ENCODE assay signal across 24 mouse cellular contexts in the genomic region with DNA sequence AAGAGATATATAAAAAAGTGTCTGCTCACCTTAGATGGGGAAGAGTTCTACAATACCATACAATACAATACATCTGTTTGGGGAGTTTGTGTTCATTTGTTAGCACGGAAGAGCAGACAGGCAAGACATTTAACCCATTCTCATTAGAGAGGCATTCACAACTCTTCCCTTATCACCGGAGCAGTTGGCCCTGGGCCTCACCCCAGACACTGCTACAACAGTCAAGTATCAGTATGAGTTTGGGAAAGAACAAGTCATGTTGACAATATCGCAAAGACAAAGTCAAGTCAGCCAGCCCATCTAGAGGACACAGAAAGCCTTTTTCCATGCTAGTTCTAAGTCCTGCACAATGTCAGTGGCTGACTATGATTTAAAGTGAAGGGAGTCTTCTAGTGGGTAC.
"Had no signal": no experiment of that assay in that cellular context is flagged by ENCODE, and none has a peak within 500 bp of the region (broad histone marks: within the 10 kb centered on the region; RNA-seq: fewer than 3 reads in every experiment).

No protein-coding gene starts in this region.

- H3K4me2 ChIP-seq: heart, embryonic 11.5 days; heart, embryonic 13.5 days; heart, embryonic 15.5 days; hindbrain, embryonic 13.5 days; hindbrain, embryonic 15.5 days; kidney, embryonic 15.5 days; limb, embryonic 13.5 days had no signal

- H3K27me3 ChIP-seq: heart, embryonic 13.5 days; heart, embryonic 15.5 days; hindbrain, embryonic 13.5 days; hindbrain, embryonic 15.5 days had no signal

- H3K4me1 ChIP-seq: heart, embryonic 15.5 days; hindbrain, embryonic 13.5 days; hindbrain, embryonic 15.5 days; kidney, embryonic 15.5 days; limb, embryonic 13.5 days had no signal

- H3K36me3 ChIP-seq: heart, embryonic 13.5 days; heart, embryonic 15.5 days; hindbrain, embryonic 13.5 days; hindbrain, embryonic 15.5 days; kidney, embryonic 15.5 days; limb, embryonic 13.5 days had no signal

- H3K9me3 ChIP-seq: heart, embryonic 13.5 days; heart, embryonic 15.5 days; hindbrain, embryonic 13.5 days; hindbrain, embryonic 15.5 days; kidney, embryonic 15.5 days; limb, embryonic 13.5 days had no signal

- H3K27ac ChIP-seq: gastrocnemius, adult 2 months; heart, adult 2 months; heart, embryonic 13.5 days; heart, embryonic 15.5 days; hindbrain, embryonic 13.5 days; hindbrain, embryonic 15.5 days; hindbrain, postnatal 0 days; kidney, embryonic 15.5 days; kidney, postnatal 0 days; limb, embryonic 13.5 days had no signal

- ATAC-seq: hindbrain, postnatal 0 days; intestine, embryonic 16.5 days had no signal

- H3K4me3 ChIP-seq: gastrocnemius, adult 2 months; heart, adult 2 months; heart, embryonic 13.5 days; heart, embryonic 15.5 days; hindbrain, embryonic 13.5 days; hindbrain, embryonic 15.5 days; kidney, embryonic 15.5 days; limb, embryonic 13.5 days had no signal

- DNase-seq: gastrocnemius, adult 2 months; gastrocnemius, postnatal 10 days; gastrocnemius, postnatal 25 days; heart, adult 2 months; heart, postnatal 14 days; heart, postnatal 36 days; kidney, adult 11 months; kidney, adult 2 months; kidney, adult 9 months; kidney, postnatal 14 days; kidney, postnatal 36 days; layer of hippocampus, adult 9-11 months; layer of hippocampus, postnatal 36 days; left cerebral cortex, postnatal 4 days had no signal

- H3K9ac ChIP-seq: heart, embryonic 13.5 days; heart, embryonic 15.5 days; hindbrain, embryonic 13.5 days; hindbrain, embryonic 15.5 days; kidney, embryonic 15.5 days; limb, embryonic 13.5 days had no signal
